Mouse (Mus musculus) adrenal gland, adult 2 months (tissue): ENCODE results near the gene Plekhg2. TPM values are rescaled to one million over a fixed set of nuclear protein-coding genes. Genes with fewer than 3 reads are reported as not detected.

Experiments used
- DNase-seq: peaks from one replicate; pipeline ENCODE4 v3.0.0; 2021
- polyA plus RNA-seq: library from polyadenylated mRNA; depleted of rRNA; stranded (reverse); fragments of >200 nt; gene quantifications from 2 replicates; pipeline ENCODE4 v1.2.3, GENCODE M21; 2012
- total RNA-seq, 2 experiments: library from RNA; stranded (reverse); gene quantifications; 2 replicates each; pipeline ENCODE4 v1.2.3; 2021

Gene Plekhg2
- total and polyA plus RNA-seq, 3 experiments, result 14.9 to 23.2 (median 15.6) TPM

GRCm38 (mm10) chr7:28383606-28384005 lies 11.2 kb upstream of the Plekhg2 start:
- DNase-seq, result no peak

- DNase-seq, result peak; percentile 83
Observed at GRCm38 (mm10) chr7:28382981-28383396, 10.6 kb upstream of the Plekhg2 start.

GRCm38 (mm10) chr7:28382347-28382951 lies 10.1 kb upstream of the Plekhg2 start:
- no peak for DNase-seq

GRCm38 (mm10) chr7:28381938-28382337 lies 9.5 kb upstream of the Plekhg2 start:
- DNase-seq, result peak; percentile 90

GRCm38 (mm10) chr7:28381017-28381790 lies 8.8 kb upstream of the Plekhg2 start:
- peak; percentile 93 for DNase-seq

- DNase-seq, result no peak
Observed at GRCm38 (mm10) chr7:28380237-28381016, 8.0 kb upstream of the Plekhg2 start, which contains the start of gene Zfp36. Zfp36 (minus strand) TSS chr7:28380253.

- peak; percentile 97 for DNase-seq
Observed at GRCm38 (mm10) chr7:28378769-28379651, 6.6 kb upstream of the Plekhg2 start.

- peak; percentile 68 for DNase-seq
Observed at GRCm38 (mm10) chr7:28378066-28378690, 5.8 kb upstream of the Plekhg2 start.

GRCm38 (mm10) chr7:28377190-28378065 lies 5.0 kb upstream of the Plekhg2 start:
- DNase-seq, result no peak

- peak; percentile 87 for DNase-seq
Observed at GRCm38 (mm10) chr7:28376011-28376771, 3.8 kb upstream of the Plekhg2 start.

- DNase-seq, result peak; percentile 94
Observed at GRCm38 (mm10) chr7:28375176-28375921, 3.0 kb upstream of the Plekhg2 start.

- no peak for DNase-seq
Observed at GRCm38 (mm10) chr7:28374647-28375046, 2.2 kb upstream of the Plekhg2 start.

- no peak for DNase-seq
Observed at GRCm38 (mm10) chr7:28373891-28374495, 1.6 kb upstream of the Plekhg2 start.

- peak; percentile 78 for DNase-seq
Observed at GRCm38 (mm10) chr7:28373131-28373581, 757 bp upstream of the Plekhg2 start.

- DNase-seq, result peak; percentile 68
Observed at GRCm38 (mm10) chr7:28371514-28371989, 847 bp downstream of the Plekhg2 start.

GRCm38 (mm10) chr7:28370977-28371513 lies 1.4 kb downstream of the Plekhg2 start:
- no peak for DNase-seq

GRCm38 (mm10) chr7:28370051-28370450 lies 2.3 kb downstream of the Plekhg2 start:
- DNase-seq, result no peak
